Mouse (Mus musculus) lung, postnatal 0 days (tissue): ENCODE measurements around the gene Clec9a. TPM values are rescaled to one million over a fixed set of nuclear protein-coding genes. Genes with fewer than 3 reads are reported as not detected.
A peak's percentile ranks its signal among the peaks of the same experiment; 100 is the strongest.

Source experiments
- ATAC-seq: fragments of 200-750 bp; cut with Nextera tagmentation; 2 replicates; pipeline ENCODE4 v1.8.0; 2017; ENCODE audit warnings: moderate library complexity
- DNase-seq: peaks from one replicate; pipeline ENCODE4 v3.0.0-alpha.2; 2016; ENCODE audit warnings: low spot score
- H3K27ac ChIP-seq: fragments of 300-500 bp; sonication (generic); 2 replicates; pipeline ENCODE4 v1.5.1; 2014; ENCODE audit warnings: antibody characterized with exemption, mild to moderate bottlenecking, low read length, mixed read lengths
- H3K27me3 ChIP-seq: fragments of 300-500 bp; sonication (generic); replicated peaks from 2 replicates; pipeline ENCODE4 v1.6.1; 2014; ENCODE audit warnings: low read length, mixed read lengths; ENCODE audit not compliant: insufficient read depth
- H3K36me3 ChIP-seq: fragments of 300-500 bp; sonication (generic); 2 replicates; pipeline ENCODE4 v1.6.1; 2014; ENCODE audit warnings: low read length, mixed read lengths; ENCODE audit not compliant: insufficient read depth
- H3K4me1 ChIP-seq: fragments of 300-500 bp; sonication (generic); 2 replicates; pipeline ENCODE4 v1.6.1; 2014; ENCODE audit warnings: antibody characterized with exemption, low read depth, low read length, mixed read lengths; ENCODE audit not compliant: insufficient read depth
- H3K4me2 ChIP-seq: fragments of 300-500 bp; sonication (generic); replicated peaks from 2 replicates; pipeline ENCODE4 v1.6.1; 2014; ENCODE audit warnings: low read depth, mild to moderate bottlenecking, low read length, moderate library complexity, mixed read lengths
- H3K4me3 ChIP-seq: fragments of 300-500 bp; sonication (generic); 2 replicates; pipeline ENCODE4 v1.5.1; 2014; ENCODE audit warnings: low read depth, low read length
- H3K9ac ChIP-seq: fragments of 300-500 bp; sonication (generic); replicated peaks from 2 replicates; pipeline ENCODE4 v1.6.1; 2014; ENCODE audit warnings: low read depth, mild to moderate bottlenecking
- H3K9me3 ChIP-seq: fragments of 300-500 bp; sonication (generic); 2 replicates; pipeline ENCODE4 v1.6.1; 2016; ENCODE audit warnings: low read length, mixed read lengths
- CTCF ChIP-seq: IDR thresholded peaks from 2 replicates; pipeline ENCODE4 v1.5.1; 2016; ENCODE audit warnings: antibody characterized with exemption, mild to moderate bottlenecking
- EP300 ChIP-seq: IDR thresholded peaks from 2 replicates; pipeline ENCODE4 v1.6.1; 2016; ENCODE audit warnings: antibody characterized with exemption, mild to moderate bottlenecking, control low read depth
- WGBS: fragments of 180-500 bp; shearing (Covaris S2); extraction: QIAGEN DNeasy Blood & Tissue Kit; methylation state at CpG from one replicate; pipeline ENCODE4 v1.1.7; 2014; 5-methylcytosine and 5-hydroxymethylcytosine counted together
- polyA plus RNA-seq: library from polyadenylated mRNA; unstranded; fragments of >200 nt; fragmentation: Nextera tagmentation; extraction: Ambion mirVana; gene quantifications from 2 replicates; pipeline ENCODE4 v1.2.1, GENCODE M21; 2015

Clec9a gene
- polyA plus RNA-seq, 1 experiment from 2014 or later, result 2.7 TPM

DNA sequence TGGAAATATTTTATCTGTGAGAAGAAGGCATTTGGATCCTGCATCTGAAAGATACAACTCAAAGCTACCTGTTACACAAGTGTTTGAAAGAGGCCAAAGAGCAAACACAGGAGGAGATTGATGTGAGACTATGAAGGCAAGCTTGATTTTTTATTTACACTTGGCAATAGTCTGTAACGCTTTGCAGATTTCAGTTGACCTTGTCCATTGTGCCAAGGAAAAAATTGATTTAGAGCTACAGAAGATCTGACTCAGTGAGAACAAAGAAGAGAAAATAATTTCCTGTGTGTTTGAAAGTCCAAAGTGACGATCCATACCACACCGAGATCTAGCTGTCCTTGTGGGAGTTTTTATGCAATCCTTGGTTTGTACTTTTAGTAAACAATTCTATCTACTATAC is 13.6 kb downstream of the Clec9a start:
- 34% methylated on average over 3 of the region's 3 CpGs for WGBS
- DNase-seq (no peak), ATAC-seq (no peak)
- no peak overlapping the region for H3K4me3 ChIP-seq
- H3K36me3 ChIP-seq, result no peaks in the 10 kb centered on the region
- no peak overlapping the region for H3K9ac ChIP-seq
- H3K4me2 ChIP-seq, result no peak overlapping the region
- H3K4me1 ChIP-seq, result no peaks in the 10 kb centered on the region; the same call in 1 of the 2 replicates
- no peaks in the 10 kb centered on the region for H3K27me3 ChIP-seq
- no peak overlapping the region for H3K27ac ChIP-seq
- H3K9me3 ChIP-seq, result no peaks in the 10 kb centered on the region
- TF ChIP-seq EP300 (no peak), CTCF (no peak)

- Histone ChIP-seq H3K4me3 (no peak overlapping the region), H3K4me1 (no peaks in the 10 kb centered on the region; the same call in 1 of the 2 replicates), H3K27me3 (no peaks in the 10 kb centered on the region), H3K9ac (no peak overlapping the region), H3K27ac (no peak overlapping the region), H3K4me2 (no peak overlapping the region), H3K36me3 (no peaks in the 10 kb centered on the region), H3K9me3 (no peaks in the 10 kb centered on the region)
- 50% methylated on average over 4 of the region's 4 CpGs for WGBS
- DNase-seq (no peak), ATAC-seq (no peak)
- TF ChIP-seq CTCF (no peak), EP300 (no peak)
Observed at GRCm38 (mm10) chr6:129423040-129423733, 14.5 kb downstream of the Clec9a start.

DNA sequence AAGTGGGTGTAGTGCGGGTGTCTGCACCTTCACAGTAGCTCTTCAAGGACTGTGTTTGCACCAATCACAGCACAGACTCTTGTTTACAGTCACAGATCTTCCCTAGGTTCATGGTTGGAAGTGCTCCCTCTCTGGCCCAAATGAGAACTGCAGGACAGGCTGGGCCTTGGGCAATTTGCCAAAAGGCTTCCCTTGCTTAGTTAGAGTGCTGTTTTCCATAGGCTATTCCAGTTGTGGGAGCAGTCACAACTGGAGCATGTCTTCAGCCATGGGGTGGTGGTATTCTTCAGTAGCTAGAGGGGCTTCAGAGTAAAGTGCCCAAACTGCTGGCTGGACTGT is 15.0 kb downstream of the Clec9a start:
- TF ChIP-seq CTCF (peak; percentile 96), EP300 (no peak)
- H3K27me3 ChIP-seq, result no peaks in the 10 kb centered on the region
- H3K36me3 ChIP-seq, result no peaks in the 10 kb centered on the region
- DNase-seq (peak; percentile 75), ATAC-seq (peak; percentile 49)
- no peak overlapping the region for H3K9ac ChIP-seq
- WGBS, result 15% methylated on average over 1 of the region's 1 CpGs
- H3K27ac ChIP-seq, result peak overlapping the region; percentile 3; the same call in 1 of the 2 replicates
- H3K9me3 ChIP-seq, result no peaks in the 10 kb centered on the region
- no peak overlapping the region for H3K4me2 ChIP-seq
- H3K4me3 ChIP-seq, result no peak overlapping the region
- no peaks in the 10 kb centered on the region; the same call in 1 of the 2 replicates for H3K4me1 ChIP-seq

DNA sequence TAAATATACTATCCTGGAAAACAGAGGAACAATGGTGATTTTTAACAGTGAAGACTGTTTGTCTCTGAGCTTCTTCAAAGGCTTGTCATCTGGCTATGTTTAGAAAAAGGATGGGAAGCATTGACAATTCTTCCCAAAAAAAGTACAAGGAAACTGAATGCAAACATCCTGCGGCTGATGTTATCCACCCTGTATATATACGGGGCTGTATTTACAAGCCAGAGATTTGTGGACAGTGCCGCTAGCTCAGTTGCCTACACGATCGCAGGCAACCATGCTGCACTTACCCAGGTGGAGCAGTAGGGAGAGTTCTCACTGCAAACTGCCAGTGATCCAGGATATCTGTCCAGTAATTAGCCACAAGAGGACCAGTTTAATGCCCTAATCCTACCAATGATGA is 16.6 kb downstream of the Clec9a start:
- 24% methylated on average over 5 of the region's 5 CpGs for WGBS
- Histone ChIP-seq H3K4me1 (no peaks in the 10 kb centered on the region; the same call in 1 of the 2 replicates), H3K9ac (no peak overlapping the region), H3K27ac (peak overlapping the region; percentile 57; the same call in 1 of the 2 replicates), H3K4me2 (no peak overlapping the region), H3K9me3 (no peaks in the 10 kb centered on the region), H3K27me3 (no peaks in the 10 kb centered on the region), H3K4me3 (no peak overlapping the region), H3K36me3 (no peaks in the 10 kb centered on the region)
- peak; percentile 87 for ATAC-seq
- TF ChIP-seq EP300, result peak; percentile 96
- TF ChIP-seq CTCF, result peak; percentile 35
- DNase-seq, result peak; percentile 57

GRCm38 (mm10) chr6:129425812-129426211 is 17.1 kb downstream of the Clec9a start:
- Histone ChIP-seq H3K27me3 (no peaks in the 10 kb centered on the region), H3K4me2 (no peak overlapping the region), H3K9me3 (no peaks in the 10 kb centered on the region), H3K36me3 (no peaks in the 10 kb centered on the region), H3K4me1 (no peaks in the 10 kb centered on the region; the same call in 1 of the 2 replicates), H3K27ac (peak overlapping the region; percentile 75; the same call in 1 of the 2 replicates), H3K9ac (no peak overlapping the region), H3K4me3 (no peak overlapping the region)
- DNase-seq (peak; percentile 71), ATAC-seq (peak; percentile 83)
- WGBS, result 20% methylated on average over 5 of the region's 5 CpGs
- TF ChIP-seq EP300 (peak; percentile 99), CTCF (no peak)

DNA sequence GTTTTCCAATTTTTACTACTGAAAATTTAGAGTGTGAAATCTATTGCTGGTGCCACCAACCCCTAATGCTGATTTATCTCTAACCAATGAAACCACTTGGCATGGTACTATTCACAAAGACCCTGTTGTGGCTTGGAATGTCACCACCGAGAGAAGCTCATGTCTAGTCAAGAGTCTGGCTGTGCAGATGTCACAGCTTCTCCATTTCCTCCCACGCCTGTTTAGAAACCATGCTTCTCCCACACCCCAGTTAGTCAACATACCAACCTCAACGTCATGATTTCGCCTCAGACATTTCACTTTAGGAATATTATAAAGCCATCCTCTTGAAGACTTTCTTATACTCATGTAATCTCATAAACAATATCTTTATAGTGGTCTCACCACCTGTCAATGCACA is 18.6 kb downstream of the Clec9a start:
- ATAC-seq, result no peak
- no peaks in the 10 kb centered on the region; the same call in 1 of the 2 replicates for H3K4me1 ChIP-seq
- TF ChIP-seq EP300 (no peak), CTCF (no peak)

More for the DNA sequence above, 18.6 kb downstream of the Clec9a start:
- no peak for DNase-seq
- no peak overlapping the region for H3K9ac ChIP-seq
- 63% methylated on average over 4 of the region's 4 CpGs for WGBS
- no peak overlapping the region for H3K4me3 ChIP-seq
- no peaks in the 10 kb centered on the region for H3K9me3 ChIP-seq
- H3K27me3 ChIP-seq, result no peaks in the 10 kb centered on the region
- no peak overlapping the region for H3K27ac ChIP-seq
- no peaks in the 10 kb centered on the region for H3K36me3 ChIP-seq
- H3K4me2 ChIP-seq, result no peak overlapping the region
